Mouse (Mus musculus): ENCODE results near the gene Dcdc2c. TPM values are rescaled to one million over a fixed set of nuclear protein-coding genes. Genes with fewer than 3 reads are reported as not detected.

Dcdc2c gene
- total and polyA plus RNA-seq, 3 experiments: not detected

- no peaks in the 10 kb centered on the region for H3K36me3 ChIP-seq (replicated peaks in 1 of 2; ENCODE audit: control insufficient read depth in 1 of 2, insufficient read depth in 1 of 2, low read length in 1 of 2)
- no peak overlapping the region for H3K4me3 ChIP-seq (replicated peaks in 1 of 3; ENCODE audit: low read depth in 2 of 3, low read length in 2 of 3, poor library complexity in 1 of 3)
- no peak overlapping the region for H3K27ac ChIP-seq (ENCODE audit: insufficient read depth, low read depth)
- no peak overlapping the region for H3K4me2 ChIP-seq (ENCODE audit: insufficient read depth, low read depth, poor library complexity, severe bottlenecking)
- dilution Hi-C loops (cut with MboI; ENCODE audit: extremely low pct_ligation_motif_present, extremely low pct_unique_long_range_greater_than_20kb, low sequenced_read_pairs): no loop called here
- in situ Hi-C loops (cut with MboI; ENCODE audit: low pct_ligation_motif_present, low pct_unique_long_range_greater_than_20kb, low sequenced_read_pairs): no loop called here
- H3K4me1 ChIP-seq (ENCODE audit: control insufficient read depth in 1 of 2, insufficient read depth in 2 of 2): no peaks in the 10 kb centered on the region
- no peak for TF ChIP-seq ZC3H11A (IDR thresholded peaks at IDR 0.05; ENCODE audit: low read depth, low read length)
- TF ChIP-seq MAX (IDR thresholded peaks at IDR 0.05; ENCODE audit: low read length): no peak
- no peak for TF ChIP-seq MYC (IDR thresholded peaks at IDR 0.05; ENCODE audit: low read depth, low read length)
- no peak for TF ChIP-seq CHD1 (IDR thresholded peaks at IDR 0.05; ENCODE audit: low read depth, low read length)
- no peak for TF ChIP-seq CTCF (conservative IDR thresholded peaks at IDR 0.05 in 1 of 2, IDR thresholded peaks at IDR 0.05 in 1 of 2; ENCODE audit: low read depth in 2 of 2, low read length in 2 of 2)
- no peak for TF ChIP-seq MXI1 (IDR thresholded peaks at IDR 0.05; ENCODE audit: low read depth, low read length)
- TF ChIP-seq IRF4 (IDR thresholded peaks at IDR 0.05; ENCODE audit: low read depth, low read length): no peak
- DNase-seq (ENCODE audit: extremely low read depth): no peak
- H3K9ac ChIP-seq (ENCODE audit: insufficient read depth, low read depth): no peak overlapping the region
- H3K9me3 ChIP-seq (replicated peaks; ENCODE audit: low read length): no peaks in the 10 kb centered on the region
- H3K79me2 ChIP-seq (replicated peaks; ENCODE audit: control insufficient read depth, extremely low read depth, insufficient read depth, poor library complexity, severe bottlenecking): no peaks in the 10 kb centered on the region
- no peaks in the 10 kb centered on the region for H3K27me3 ChIP-seq (replicated peaks)
These were observed 150.8 kb downstream of the Dcdc2c start for GRCm38 (mm10) chr12:28401372-28401771.

- no peaks in the 10 kb centered on the region for H3K79me2 ChIP-seq (replicated peaks; ENCODE audit: control insufficient read depth, extremely low read depth, insufficient read depth, poor library complexity, severe bottlenecking)
These were observed 160.1 kb downstream of the Dcdc2c start for GRCm38 (mm10) chr12:28392129-28392528.

More at GRCm38 (mm10) chr12:28392129-28392528, 160.1 kb downstream of the Dcdc2c start:
- Histone ChIP-seq H3K36me3 (replicated peaks in 1 of 2; ENCODE audit: control insufficient read depth in 1 of 2, insufficient read depth in 1 of 2, low read length in 1 of 2) (no peaks in the 10 kb centered on the region), H3K4me3 (replicated peaks in 1 of 3; ENCODE audit: low read depth in 2 of 3, low read length in 2 of 3, poor library complexity in 1 of 3) (no peak overlapping the region), H3K9ac (ENCODE audit: insufficient read depth, low read depth) (no peak overlapping the region), H3K4me2 (ENCODE audit: insufficient read depth, low read depth, poor library complexity, severe bottlenecking) (no peak overlapping the region), H3K27me3 (replicated peaks) (no peaks in the 10 kb centered on the region), H3K27ac (ENCODE audit: insufficient read depth, low read depth) (no peak overlapping the region), H3K9me3 (replicated peaks; ENCODE audit: low read length) (peaks cover 3% of the 10 kb centered on the region), H3K4me1 (ENCODE audit: control insufficient read depth in 1 of 2, insufficient read depth in 2 of 2) (no peaks in the 10 kb centered on the region)
- in situ Hi-C loops (cut with MboI; ENCODE audit: low pct_ligation_motif_present, low pct_unique_long_range_greater_than_20kb, low sequenced_read_pairs): no loop called here
- TF ChIP-seq USF2 (conservative IDR thresholded peaks at IDR 0.05; ENCODE audit: low read depth, low read length) (no peak), POLR2AphosphoS2 (IDR thresholded peaks at IDR 0.05; ENCODE audit: low read depth, low read length) (no peak), ZMIZ1 (IDR thresholded peaks at IDR 0.05; ENCODE audit: low read depth, low read length) (no peak), MAX (IDR thresholded peaks at IDR 0.05; ENCODE audit: low read length) (no peak), TBP (conservative IDR thresholded peaks at IDR 0.05; ENCODE audit: low read depth, low read length) (no peak), POLR2A (IDR thresholded peaks at IDR 0.05; ENCODE audit: low read depth, low read length) (no peak), CTCF (conservative IDR thresholded peaks at IDR 0.05 in 1 of 2, IDR thresholded peaks at IDR 0.05 in 1 of 2; ENCODE audit: low read depth in 2 of 2, low read length in 2 of 2) (no peak), ZC3H11A (IDR thresholded peaks at IDR 0.05; ENCODE audit: low read depth, low read length) (no peak), BHLHE40 (IDR thresholded peaks at IDR 0.05; ENCODE audit: low read depth, low read length) (no peak), IRF4 (IDR thresholded peaks at IDR 0.05; ENCODE audit: low read depth, low read length) (no peak), MEF2A (IDR thresholded peaks at IDR 0.05; ENCODE audit: borderline replicate concordance, low read depth, low read length) (no peak), E2F4 (IDR thresholded peaks at IDR 0.05; ENCODE audit: insufficient replicate concordance, low read depth, low read length) (no peak), MYC (IDR thresholded peaks at IDR 0.05; ENCODE audit: low read depth, low read length) (no peak), GABPA (IDR thresholded peaks at IDR 0.05; ENCODE audit: insufficient replicate concordance, low read depth, low read length) (no peak), SIN3A (IDR thresholded peaks at IDR 0.05; ENCODE audit: low read length) (no peak), RCOR1 (conservative IDR thresholded peaks at IDR 0.05; ENCODE audit: low read depth, low read length) (no peak)
- DNase-seq (ENCODE audit: extremely low read depth): no peak
- dilution Hi-C loops (cut with MboI; ENCODE audit: extremely low pct_ligation_motif_present, extremely low pct_unique_long_range_greater_than_20kb, low sequenced_read_pairs): no loop called here

Other genes starting within 250 kb of the Dcdc2c start
- gene Allc, start 30.1 kb upstream of the Dcdc2c start, total RNA-seq (2012; rRNA removed): not detected in 2 replicates
- not detected in 2 replicates for gene Allc, start 30.1 kb upstream of the Dcdc2c start, total RNA-seq (2014; rRNA removed)
- not detected in 2 replicates for gene Allc, start 30.1 kb upstream of the Dcdc2c start, polyA plus RNA-seq (2012; ENCODE audit: insufficient read length, low read depth)
- not detected in 2 replicates for gene Colec11, start 71.0 kb upstream of the Dcdc2c start, total RNA-seq (2012; rRNA removed)
- not detected in 2 replicates for gene Colec11, start 71.0 kb upstream of the Dcdc2c start, total RNA-seq (2014; rRNA removed)
- not detected in 2 replicates for gene Colec11, start 71.0 kb upstream of the Dcdc2c start, polyA plus RNA-seq (2012; ENCODE audit: insufficient read length, low read depth)
- 2,570 and 2,803 TPM in 2 replicates for gene Rps7, start 83.6 kb upstream of the Dcdc2c start, total RNA-seq (2012; rRNA removed)
- gene Rps7, start 83.6 kb upstream of the Dcdc2c start, total RNA-seq (2014; rRNA removed): 2,791 and 3,047 TPM in 2 replicates
- 753 and 994 TPM in 2 replicates for gene Rps7, start 83.6 kb upstream of the Dcdc2c start, polyA plus RNA-seq (2012; ENCODE audit: insufficient read length, low read depth)
- 31.1 and 31.6 TPM in 2 replicates for gene Rnaseh1, start 97.2 kb upstream of the Dcdc2c start, total RNA-seq (2012; rRNA removed)
- 33.8 and 34.9 TPM in 2 replicates for gene Rnaseh1, start 97.2 kb upstream of the Dcdc2c start, total RNA-seq (2014; rRNA removed)
- 33.4 and 36.3 TPM in 2 replicates for gene Rnaseh1, start 97.2 kb upstream of the Dcdc2c start, polyA plus RNA-seq (2012; ENCODE audit: insufficient read length, low read depth)
- gene Adi1, start 122.8 kb upstream of the Dcdc2c start, total RNA-seq (2012; rRNA removed): 25.3 and 27.7 TPM in 2 replicates
- gene Adi1, start 122.8 kb upstream of the Dcdc2c start, total RNA-seq (2014; rRNA removed): 32.3 and 37.5 TPM in 2 replicates
- 58.3 and 74.6 TPM in 2 replicates for gene Adi1, start 122.8 kb upstream of the Dcdc2c start, polyA plus RNA-seq (2012; ENCODE audit: insufficient read length, low read depth)
- 31.0 and 33.9 TPM in 2 replicates for gene Trappc12, start 198.1 kb upstream of the Dcdc2c start, total RNA-seq (2012; rRNA removed)
- 28.7 and 28.9 TPM in 2 replicates for gene Trappc12, start 198.1 kb upstream of the Dcdc2c start, total RNA-seq (2014; rRNA removed)
- 20.9 and 26.7 TPM in 2 replicates for gene Trappc12, start 198.1 kb upstream of the Dcdc2c start, polyA plus RNA-seq (2012; ENCODE audit: insufficient read length, low read depth)
- 35.4 and 36.2 TPM in 2 replicates for gene Eipr1, start 199.4 kb upstream of the Dcdc2c start, total RNA-seq (2012; rRNA removed)
- 32.4 and 34.4 TPM in 2 replicates for gene Eipr1, start 199.4 kb upstream of the Dcdc2c start, total RNA-seq (2014; rRNA removed)
- 33.3 and 38.6 TPM in 2 replicates for gene Eipr1, start 199.4 kb upstream of the Dcdc2c start, polyA plus RNA-seq (2012; ENCODE audit: insufficient read length, low read depth)